Mouse (Mus musculus): ENCODE results near the gene Nrip3. TPM values are rescaled to one million over a fixed set of nuclear protein-coding genes. Genes with fewer than 3 reads are reported as not detected.
A peak's percentile ranks its signal among the peaks of the same experiment; 100 is the strongest.

Nrip3 gene
- polyA plus RNA-seq, 1 experiment from 2014 or later, result 0.74 TPM

DNA sequence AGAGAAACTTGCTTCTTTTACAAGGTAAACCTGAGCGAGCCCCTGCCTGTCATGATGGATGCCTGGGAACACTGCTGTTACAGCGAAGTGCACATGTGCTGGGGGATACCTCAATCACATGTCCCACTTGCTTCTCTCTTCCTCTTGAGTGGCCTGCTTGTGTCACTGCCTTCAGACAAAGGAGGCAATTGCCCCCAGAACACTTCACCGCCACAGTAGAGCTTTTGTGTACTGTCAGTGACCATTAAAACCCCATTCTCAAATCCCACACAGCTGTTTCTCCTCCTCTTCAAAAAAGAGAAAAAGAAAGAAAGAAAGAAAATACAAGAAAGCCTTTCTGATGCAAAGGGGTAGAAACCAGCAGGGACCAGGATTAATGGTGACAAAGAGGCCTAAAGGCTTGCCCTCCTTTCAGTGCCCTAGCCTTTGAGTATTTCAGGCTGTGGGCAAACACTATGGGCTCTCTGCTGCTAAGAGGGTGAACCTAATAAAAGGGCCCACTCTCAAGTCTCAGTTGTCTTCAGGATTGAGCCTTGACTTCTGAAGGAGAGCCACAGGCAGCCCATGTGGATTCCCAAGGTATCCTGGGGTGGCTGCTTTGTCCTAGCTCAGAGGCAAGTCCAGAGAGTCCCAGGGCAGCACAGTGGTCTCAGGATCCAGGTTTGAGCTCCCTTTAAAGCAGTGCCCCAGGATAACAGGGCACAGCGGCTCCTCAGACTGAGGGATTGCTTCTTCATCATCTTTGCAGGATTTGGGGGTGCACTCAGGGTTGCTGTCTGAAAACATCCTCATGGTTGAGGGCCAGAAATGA, 31.7 kb upstream of the Nrip3 start:
- Histone ChIP-seq H3K4me1 (replicated peaks; ENCODE audit: insufficient read depth, low read length) (no peaks in the 10 kb centered on the region), H3K27me3 (ENCODE audit: insufficient read depth, low read length) (no peaks in the 10 kb centered on the region), H3K4me2 (ENCODE audit: low read length) (no peak overlapping the region), H3K9ac (ENCODE audit: low read depth, low read length) (no peak overlapping the region), H3K9me3 (replicated peaks; ENCODE audit: low read length) (no peaks in the 10 kb centered on the region), H3K27ac (no peak overlapping the region), H3K36me3 (ENCODE audit: insufficient read depth, low read length) (no peaks in the 10 kb centered on the region), H3K4me3 (replicated peaks; ENCODE audit: low read depth, low read length) (no peak overlapping the region)
- TF ChIP-seq CTCF (IDR thresholded peaks at IDR 0.05; ENCODE audit: low read depth), result no peak
- ATAC-seq (replicated peaks; ENCODE audit: low FRiP score, low read depth) (no peak), DNase-seq (ENCODE audit: low spot score) (no peak)
- WGBS, result 76% methylated on average over 4 of the region's 4 CpGs

DNA sequence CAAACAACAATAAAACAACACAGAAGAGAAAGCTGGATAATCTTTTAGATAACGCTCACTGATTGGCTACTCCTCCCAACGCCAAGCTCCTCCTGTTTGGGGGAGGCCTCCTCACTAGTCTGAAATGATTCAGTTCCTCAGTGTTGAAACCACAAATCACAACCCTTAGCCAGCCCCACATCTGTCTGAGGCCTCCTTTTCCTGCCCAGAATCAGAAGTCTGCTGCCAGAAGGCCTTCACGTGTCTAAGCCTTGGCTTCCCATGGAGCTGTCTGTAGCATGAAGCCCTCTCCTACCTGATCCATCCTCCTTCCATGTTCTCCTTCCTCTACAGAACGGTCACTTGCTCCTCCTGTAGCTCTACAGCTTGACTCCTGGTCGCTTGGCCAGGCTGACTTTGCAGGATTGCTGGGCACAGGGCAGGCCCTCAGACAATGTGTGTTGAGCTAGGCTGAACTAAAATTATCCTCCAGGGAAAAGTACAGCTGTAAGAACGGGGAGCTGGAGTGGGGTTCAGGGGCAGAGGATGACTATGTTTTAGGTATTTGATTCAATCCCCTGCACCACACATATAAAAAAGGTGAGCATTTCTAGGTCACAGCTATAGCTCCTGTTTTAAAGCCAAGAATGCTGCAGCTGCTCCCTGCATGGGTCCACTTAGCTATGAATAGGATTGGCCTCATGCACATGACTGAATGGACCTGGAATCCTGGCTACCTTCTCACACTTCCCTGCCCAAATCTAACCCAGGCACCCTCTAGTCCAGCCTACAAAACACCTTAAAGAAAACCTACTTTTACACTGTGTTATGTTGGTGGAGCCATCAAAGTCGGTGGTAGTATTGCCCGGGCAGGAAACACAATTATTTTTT, 26.0 kb upstream of the Nrip3 start:
- H3K9me3 ChIP-seq (replicated peaks; ENCODE audit: low read length), result no peaks in the 10 kb centered on the region
- no peak overlapping the region for H3K4me2 ChIP-seq (ENCODE audit: low read length)
- H3K4me1 ChIP-seq (replicated peaks; ENCODE audit: insufficient read depth, low read length), result no peaks in the 10 kb centered on the region
- ATAC-seq (replicated peaks; ENCODE audit: low FRiP score, low read depth) (no peak), DNase-seq (ENCODE audit: low spot score) (no peak)
- H3K27ac ChIP-seq, result no peak overlapping the region
- H3K27me3 ChIP-seq (ENCODE audit: insufficient read depth, low read length), result no peaks in the 10 kb centered on the region
- H3K9ac ChIP-seq (ENCODE audit: low read depth, low read length), result no peak overlapping the region
- H3K36me3 ChIP-seq (ENCODE audit: insufficient read depth, low read length), result no peaks in the 10 kb centered on the region
- WGBS, result 73% methylated on average over 8 of the region's 8 CpGs
- no peak overlapping the region for H3K4me3 ChIP-seq (replicated peaks; ENCODE audit: low read depth, low read length)
- TF ChIP-seq CTCF (IDR thresholded peaks at IDR 0.05; ENCODE audit: low read depth), result no peak

DNA sequence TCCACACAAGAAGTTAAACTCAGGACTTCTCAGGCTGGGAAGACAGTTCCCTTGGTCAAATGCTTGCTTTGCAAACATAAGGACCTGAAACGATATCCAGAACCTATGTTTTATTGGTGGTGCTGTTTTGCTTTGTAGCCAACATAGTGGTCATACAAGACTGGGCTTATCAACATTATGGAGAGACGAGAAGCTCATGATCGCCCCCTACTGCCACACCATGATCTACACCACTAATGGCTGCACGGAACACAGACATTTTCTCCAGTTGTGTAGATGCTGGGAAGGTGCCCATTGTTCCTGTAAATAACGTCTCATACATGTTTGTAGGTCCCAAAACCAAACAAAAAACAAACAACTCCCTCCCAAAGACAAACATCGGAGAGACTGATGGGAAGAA, 23.0 kb upstream of the Nrip3 start:
- Histone ChIP-seq H3K4me3 (replicated peaks; ENCODE audit: low read depth, low read length) (no peak overlapping the region), H3K9me3 (replicated peaks; ENCODE audit: low read length) (no peaks in the 10 kb centered on the region), H3K9ac (ENCODE audit: low read depth, low read length) (no peak overlapping the region), H3K27ac (no peak overlapping the region), H3K4me1 (replicated peaks; ENCODE audit: insufficient read depth, low read length) (no peaks in the 10 kb centered on the region), H3K36me3 (ENCODE audit: insufficient read depth, low read length) (no peaks in the 10 kb centered on the region), H3K4me2 (ENCODE audit: low read length) (no peak overlapping the region), H3K27me3 (ENCODE audit: insufficient read depth, low read length) (no peaks in the 10 kb centered on the region)
- peak; percentile 49 for TF ChIP-seq CTCF (IDR thresholded peaks at IDR 0.05; ENCODE audit: low read depth)
- DNase-seq (ENCODE audit: low spot score) (no peak), ATAC-seq (replicated peaks; ENCODE audit: low FRiP score, low read depth) (no peak)
- WGBS, result 64% methylated on average over 6 of the region's 6 CpGs

DNA sequence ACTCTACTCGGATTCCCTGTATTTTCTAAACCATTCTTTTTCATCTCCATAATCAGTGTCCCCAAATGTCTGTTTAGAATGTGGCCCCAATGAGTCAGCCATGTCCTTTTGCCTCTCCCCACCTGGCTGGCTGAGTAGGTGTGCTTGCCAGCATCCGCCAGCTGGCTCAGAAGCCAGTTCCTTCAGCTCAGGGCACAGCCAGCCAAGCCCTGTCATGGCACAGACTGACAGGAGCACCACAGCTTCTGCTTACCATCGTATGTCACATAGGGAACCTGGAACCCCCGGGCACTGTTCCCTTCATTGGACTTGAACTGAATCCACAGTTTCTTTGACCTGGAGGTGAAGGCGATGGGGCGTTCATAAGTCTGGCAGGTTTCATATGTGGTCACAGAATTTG, 22.5 kb upstream of the Nrip3 start:
- Histone ChIP-seq H3K9ac (ENCODE audit: low read depth, low read length) (no peak overlapping the region), H3K27ac (no peak overlapping the region), H3K4me1 (replicated peaks; ENCODE audit: insufficient read depth, low read length) (no peaks in the 10 kb centered on the region), H3K9me3 (replicated peaks; ENCODE audit: low read length) (no peaks in the 10 kb centered on the region), H3K4me2 (ENCODE audit: low read length) (no peak overlapping the region), H3K4me3 (replicated peaks; ENCODE audit: low read depth, low read length) (no peak overlapping the region), H3K27me3 (ENCODE audit: insufficient read depth, low read length) (no peaks in the 10 kb centered on the region), H3K36me3 (ENCODE audit: insufficient read depth, low read length) (no peaks in the 10 kb centered on the region)
- 75% methylated on average over 6 of the region's 6 CpGs for WGBS
- no peak for TF ChIP-seq CTCF (IDR thresholded peaks at IDR 0.05; ENCODE audit: low read depth)
- DNase-seq (ENCODE audit: low spot score), result no peak
- no peak for ATAC-seq (replicated peaks; ENCODE audit: low FRiP score, low read depth)

DNA sequence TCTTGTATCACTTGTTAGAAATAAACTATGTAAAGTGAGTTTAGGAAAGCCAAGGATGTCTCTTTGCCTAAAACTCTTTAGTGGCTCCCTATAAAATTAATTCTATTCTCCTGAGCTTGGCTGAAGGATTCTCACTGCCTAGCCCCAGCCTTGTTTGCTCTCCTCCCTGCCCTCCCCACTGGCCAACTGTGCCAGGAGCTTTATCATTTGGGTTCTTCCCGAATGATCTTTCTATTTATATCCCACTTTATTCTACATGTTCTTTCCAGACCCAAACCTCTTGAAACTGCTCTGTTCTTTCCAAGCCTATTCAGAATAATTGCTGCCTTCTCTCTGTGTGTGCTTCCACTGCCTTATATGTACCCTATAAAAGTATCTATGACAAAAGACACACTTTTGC, 21.7 kb upstream of the Nrip3 start:
- Histone ChIP-seq H3K27me3 (ENCODE audit: insufficient read depth, low read length) (no peaks in the 10 kb centered on the region), H3K4me3 (replicated peaks; ENCODE audit: low read depth, low read length) (no peak overlapping the region), H3K27ac (no peak overlapping the region), H3K9ac (ENCODE audit: low read depth, low read length) (no peak overlapping the region), H3K4me2 (ENCODE audit: low read length) (no peak overlapping the region), H3K9me3 (replicated peaks; ENCODE audit: low read length) (no peaks in the 10 kb centered on the region), H3K36me3 (ENCODE audit: insufficient read depth, low read length) (no peaks in the 10 kb centered on the region), H3K4me1 (replicated peaks; ENCODE audit: insufficient read depth, low read length) (no peaks in the 10 kb centered on the region)
- WGBS, result 58% methylated on average over 1 of the region's 1 CpGs
- no peak for TF ChIP-seq CTCF (IDR thresholded peaks at IDR 0.05; ENCODE audit: low read depth)
- ATAC-seq (replicated peaks; ENCODE audit: low FRiP score, low read depth) (no peak), DNase-seq (ENCODE audit: low spot score) (no peak)

DNA sequence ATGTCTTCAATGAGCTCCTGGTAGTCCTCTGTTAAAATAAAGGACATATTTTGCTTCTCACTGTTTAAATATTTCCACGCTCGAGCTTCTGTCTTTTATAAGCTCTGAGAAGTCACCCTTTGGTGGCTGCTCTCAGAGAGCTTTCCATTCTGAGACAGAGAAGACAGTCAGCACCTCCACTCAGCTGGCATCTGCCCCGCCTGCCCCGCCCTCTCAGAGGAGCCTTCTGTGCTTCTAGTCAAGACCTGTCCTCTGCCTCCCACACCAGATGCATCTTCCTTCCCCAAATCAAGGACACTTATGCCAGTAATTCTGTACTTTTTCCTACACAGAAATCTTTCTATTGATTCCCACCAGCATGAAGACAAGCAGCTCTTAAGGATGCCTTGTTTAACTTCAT, 18.8 kb upstream of the Nrip3 start:
- no peaks in the 10 kb centered on the region for H3K9me3 ChIP-seq (replicated peaks; ENCODE audit: low read length)
- no peak for DNase-seq (ENCODE audit: low spot score)
- ATAC-seq (replicated peaks; ENCODE audit: low FRiP score, low read depth), result no peak
- no peaks in the 10 kb centered on the region for H3K36me3 ChIP-seq (ENCODE audit: insufficient read depth, low read length)
- no peak overlapping the region for H3K4me2 ChIP-seq (ENCODE audit: low read length)
- TF ChIP-seq CTCF (IDR thresholded peaks at IDR 0.05; ENCODE audit: low read depth), result no peak
- no peaks in the 10 kb centered on the region for H3K4me1 ChIP-seq (replicated peaks; ENCODE audit: insufficient read depth, low read length)
- no peak overlapping the region for H3K9ac ChIP-seq (ENCODE audit: low read depth, low read length)
- no peaks in the 10 kb centered on the region for H3K27me3 ChIP-seq (ENCODE audit: insufficient read depth, low read length)
- no peak overlapping the region for H3K4me3 ChIP-seq (replicated peaks; ENCODE audit: low read depth, low read length)
- H3K27ac ChIP-seq, result no peak overlapping the region
- 75% methylated on average over 4 of the region's 4 CpGs for WGBS

Data from kidney, postnatal 0 days (tissue).